Mouse (Mus musculus): ENCODE results near the gene Flrt1. TPM values are rescaled to one million over a fixed set of nuclear protein-coding genes. Genes with fewer than 3 reads are reported as not detected.

Flrt1 gene
- polyA plus RNA-seq (2015; fragmentation: Nextera tagmentation; extraction: Ambion mirVana): 0.75 and 0.82 TPM in 2 replicates

DNA sequence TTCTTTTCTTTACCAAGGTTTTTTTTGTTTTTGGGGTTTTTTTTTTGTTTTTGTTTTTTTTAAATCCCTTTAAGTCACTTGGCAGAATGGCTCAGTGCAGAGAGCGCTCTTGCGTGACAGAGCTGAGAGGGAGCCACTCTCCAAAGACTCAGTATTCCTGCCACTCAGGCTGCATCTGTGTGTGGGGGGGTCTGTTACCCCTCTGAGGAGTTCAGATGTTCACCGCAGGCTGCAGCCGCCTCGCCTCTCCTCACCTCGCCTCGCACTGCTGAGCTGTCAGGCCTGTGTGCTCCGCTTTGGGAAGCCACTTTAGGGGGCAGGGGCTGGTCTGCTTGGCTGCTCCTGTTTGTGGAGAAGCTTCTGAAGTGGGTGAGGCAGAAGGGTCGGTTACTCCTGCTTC, at the start of gene Flrt1:
Gene Flrt1, minus strand, starts transcription at position 186 of the 400 bp plus-strand sequence.
- Histone ChIP-seq H3K36me3 (ENCODE audit: control insufficient read depth, insufficient read depth) (no peaks in the 10 kb centered on the region), H3K4me2 (replicated peaks; ENCODE audit: low read depth) (no peak within 1 kb of the TSS), H3K27me3 (replicated peaks; ENCODE audit: control insufficient read depth, insufficient read depth, low read length) (no peaks in the 10 kb centered on the region), H3K4me1 (replicated peaks; ENCODE audit: control insufficient read depth, insufficient read depth, low read length) (0 out of 2 replicates have a peak, but pooled peaks cover under 1% of the 10 kb centered on the region), H3K27ac (ENCODE audit: low read depth, low read length) (no peak within 1 kb of the TSS), H3K9me3 (ENCODE audit: control insufficient read depth) (no peaks in the 10 kb centered on the region), H3K9ac (ENCODE audit: low read depth, low read length) (no peak within 1 kb of the TSS), H3K4me3 (ENCODE audit: low read depth, low read length) (no peak within 1 kb of the TSS)
- 87% methylated on average over 9 of the region's 9 CpGs for WGBS
- no peak for TF ChIP-seq CTCF (IDR thresholded peaks at IDR 0.05; ENCODE audit: low read depth)
- no peak for ATAC-seq

DNA sequence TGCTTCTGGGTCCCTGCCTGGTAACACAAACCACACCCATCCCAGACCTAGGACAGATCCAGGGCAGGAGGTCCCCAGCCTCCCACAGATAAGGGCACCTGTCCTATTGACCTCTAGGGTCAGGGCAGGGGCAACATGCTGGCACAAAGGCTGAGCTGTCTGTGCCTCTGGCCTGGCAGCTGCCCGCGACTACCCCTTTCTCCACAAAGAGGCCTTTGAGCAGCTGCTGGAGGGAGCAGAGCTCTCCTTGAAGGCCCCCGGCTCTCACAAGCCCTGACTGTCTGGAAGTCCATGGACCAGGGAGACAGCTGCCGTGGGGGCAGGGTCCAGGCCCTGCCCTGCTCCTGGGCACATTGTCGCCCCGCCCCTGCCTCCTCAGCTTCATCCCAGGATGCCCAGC, 49.7 kb upstream of the Flrt1 start:
- 70% methylated on average over 6 of the region's 6 CpGs for WGBS

DNA sequence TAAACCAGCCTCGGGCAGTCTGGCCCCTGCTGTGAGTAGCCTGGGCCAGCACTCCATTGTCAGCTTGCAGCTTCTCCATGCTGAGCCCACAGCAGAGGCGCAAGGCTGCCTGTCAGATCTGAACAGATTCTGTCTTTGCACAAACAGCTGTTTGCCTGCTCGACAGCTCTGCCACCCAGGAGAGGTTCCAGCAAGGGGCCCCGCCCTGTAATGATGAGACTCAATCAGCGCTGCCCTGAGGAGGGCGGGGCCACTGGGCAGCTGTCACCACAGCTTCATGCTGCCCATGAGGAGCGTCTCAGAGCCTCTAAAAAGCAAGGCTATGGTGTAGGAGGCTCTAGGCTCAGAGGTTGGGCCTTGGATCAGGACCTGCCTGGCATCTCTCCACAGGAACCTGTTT, 47.7 kb upstream of the Flrt1 start:
- H3K9ac ChIP-seq (ENCODE audit: low read depth, low read length): no peak overlapping the region
- H3K36me3 ChIP-seq (ENCODE audit: control insufficient read depth, insufficient read depth): no peaks in the 10 kb centered on the region
- H3K27me3 ChIP-seq (replicated peaks; ENCODE audit: control insufficient read depth, insufficient read depth, low read length): 0 out of 2 replicates have a peak, but pooled peaks cover 6% of the 10 kb centered on the region
- H3K4me3 ChIP-seq (ENCODE audit: low read depth, low read length): no peak overlapping the region
- no peak overlapping the region for H3K4me2 ChIP-seq (replicated peaks; ENCODE audit: low read depth)
- no peaks in the 10 kb centered on the region for H3K4me1 ChIP-seq (replicated peaks; ENCODE audit: control insufficient read depth, insufficient read depth, low read length)
- peak; percentile 50; the same call in 1 of the 2 replicates for ATAC-seq
- no peak overlapping the region for H3K27ac ChIP-seq (ENCODE audit: low read depth, low read length)
- TF ChIP-seq CTCF (IDR thresholded peaks at IDR 0.05; ENCODE audit: low read depth): no peak
- 26% methylated on average over 7 of the region's 7 CpGs for WGBS
- no peaks in the 10 kb centered on the region for H3K9me3 ChIP-seq (ENCODE audit: control insufficient read depth)

More for the DNA sequence above, 49.7 kb upstream of the Flrt1 start:
- Histone ChIP-seq H3K36me3 (ENCODE audit: control insufficient read depth, insufficient read depth) (no peaks in the 10 kb centered on the region), H3K27me3 (replicated peaks; ENCODE audit: control insufficient read depth, insufficient read depth, low read length) (0 out of 2 replicates have a peak, but pooled peaks cover 6% of the 10 kb centered on the region), H3K4me1 (replicated peaks; ENCODE audit: control insufficient read depth, insufficient read depth, low read length) (no peaks in the 10 kb centered on the region), H3K9me3 (ENCODE audit: control insufficient read depth) (no peaks in the 10 kb centered on the region), H3K4me2 (replicated peaks; ENCODE audit: low read depth) (no peak overlapping the region), H3K27ac (ENCODE audit: low read depth, low read length) (no peak overlapping the region), H3K4me3 (ENCODE audit: low read depth, low read length) (no peak overlapping the region), H3K9ac (ENCODE audit: low read depth, low read length) (no peak overlapping the region)
- no peak for TF ChIP-seq CTCF (IDR thresholded peaks at IDR 0.05; ENCODE audit: low read depth)
- peak; percentile 59 for ATAC-seq

DNA sequence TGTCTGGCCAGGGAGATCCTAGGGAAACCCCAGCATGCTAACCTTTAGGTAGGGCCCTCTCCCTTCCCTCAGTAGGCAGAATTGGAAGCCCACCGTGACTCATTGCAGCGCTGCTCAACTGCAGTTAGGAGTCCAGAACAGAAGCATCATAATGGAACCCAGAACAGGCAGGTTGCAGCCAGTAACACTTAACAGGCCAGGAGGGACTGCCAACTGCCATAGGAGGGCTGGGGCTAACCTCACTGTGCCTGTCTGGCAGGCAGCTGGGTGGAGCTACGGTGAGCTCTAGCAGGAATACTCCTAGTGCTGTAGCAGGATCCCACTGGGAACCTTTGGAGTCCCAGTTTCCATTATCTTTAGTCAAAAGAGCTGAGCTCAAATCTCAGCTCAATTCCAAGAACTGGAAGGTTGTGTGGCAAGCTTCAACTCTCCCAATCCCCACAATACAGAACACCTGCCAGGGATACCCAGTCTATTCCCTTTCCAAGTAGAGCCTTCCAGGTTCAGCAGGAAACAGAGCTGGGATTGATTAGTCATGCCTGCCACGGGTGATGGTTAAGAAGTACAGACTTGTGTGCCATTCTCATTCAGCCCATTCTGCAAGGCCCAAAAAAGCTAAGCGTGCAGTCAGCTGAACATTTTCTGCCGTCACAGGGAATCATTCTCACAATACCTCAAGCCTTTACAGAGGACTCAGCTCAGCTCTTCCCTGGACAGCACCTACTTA, 46.6 kb upstream of the Flrt1 start:
- H3K9me3 ChIP-seq (ENCODE audit: control insufficient read depth): no peaks in the 10 kb centered on the region
- ATAC-seq: no peak
- no peak overlapping the region for H3K4me3 ChIP-seq (ENCODE audit: low read depth, low read length)
- H3K4me2 ChIP-seq (replicated peaks; ENCODE audit: low read depth): no peak overlapping the region
- H3K27ac ChIP-seq (ENCODE audit: low read depth, low read length): no peak overlapping the region
- WGBS: 91% methylated on average over 6 of the region's 6 CpGs
- no peaks in the 10 kb centered on the region for H3K36me3 ChIP-seq (ENCODE audit: control insufficient read depth, insufficient read depth)
- no peak overlapping the region for H3K9ac ChIP-seq (ENCODE audit: low read depth, low read length)
- H3K27me3 ChIP-seq (replicated peaks; ENCODE audit: control insufficient read depth, insufficient read depth, low read length): 0 out of 2 replicates have a peak, but pooled peaks cover 6% of the 10 kb centered on the region
- no peak for TF ChIP-seq CTCF (IDR thresholded peaks at IDR 0.05; ENCODE audit: low read depth)
- H3K4me1 ChIP-seq (replicated peaks; ENCODE audit: control insufficient read depth, insufficient read depth, low read length): no peaks in the 10 kb centered on the region

DNA sequence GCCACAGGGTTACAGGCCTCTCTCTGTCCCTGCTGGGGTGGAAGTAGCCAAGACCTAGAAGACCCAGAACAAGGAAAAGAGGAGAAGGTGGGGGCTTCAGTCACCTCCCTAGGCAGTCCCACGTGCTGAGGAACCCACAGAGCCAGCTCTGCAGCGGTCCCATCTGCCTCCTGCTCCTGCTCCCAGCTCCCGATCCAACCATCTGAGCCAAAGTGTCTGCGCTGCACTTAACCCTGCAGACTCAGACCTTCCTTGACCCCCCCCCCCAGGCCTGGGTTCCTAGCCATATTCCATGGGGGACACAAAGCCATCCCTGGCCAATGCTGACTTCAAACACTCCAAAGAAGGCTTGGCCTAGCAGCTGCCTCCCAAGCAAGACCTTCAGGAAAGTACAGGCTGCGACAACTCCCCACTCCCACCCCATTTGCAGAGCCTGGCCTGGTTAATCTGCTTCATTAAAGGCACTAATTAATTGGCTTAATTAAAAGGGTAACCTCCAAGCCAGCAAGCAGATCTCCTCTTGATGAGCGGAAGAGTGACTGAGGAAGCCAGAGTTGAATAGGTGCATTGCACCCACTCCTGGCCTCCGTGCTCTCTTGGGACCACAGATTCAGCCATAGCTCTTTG, 45.9 kb upstream of the Flrt1 start:
- no peaks in the 10 kb centered on the region for H3K9me3 ChIP-seq (ENCODE audit: control insufficient read depth)
- WGBS: 87% methylated on average over 7 of the region's 7 CpGs
- TF ChIP-seq CTCF (IDR thresholded peaks at IDR 0.05; ENCODE audit: low read depth): no peak
- no peak overlapping the region for H3K27ac ChIP-seq (ENCODE audit: low read depth, low read length)
- no peak overlapping the region for H3K4me3 ChIP-seq (ENCODE audit: low read depth, low read length)
- ATAC-seq: no peak
- no peak overlapping the region for H3K4me2 ChIP-seq (replicated peaks; ENCODE audit: low read depth)
- 0 out of 2 replicates have a peak, but pooled peaks cover 2% of the 10 kb centered on the region for H3K27me3 ChIP-seq (replicated peaks; ENCODE audit: control insufficient read depth, insufficient read depth, low read length)
- no peak overlapping the region for H3K9ac ChIP-seq (ENCODE audit: low read depth, low read length)
- no peaks in the 10 kb centered on the region for H3K36me3 ChIP-seq (ENCODE audit: control insufficient read depth, insufficient read depth)
- no peaks in the 10 kb centered on the region for H3K4me1 ChIP-seq (replicated peaks; ENCODE audit: control insufficient read depth, insufficient read depth, low read length)

DNA sequence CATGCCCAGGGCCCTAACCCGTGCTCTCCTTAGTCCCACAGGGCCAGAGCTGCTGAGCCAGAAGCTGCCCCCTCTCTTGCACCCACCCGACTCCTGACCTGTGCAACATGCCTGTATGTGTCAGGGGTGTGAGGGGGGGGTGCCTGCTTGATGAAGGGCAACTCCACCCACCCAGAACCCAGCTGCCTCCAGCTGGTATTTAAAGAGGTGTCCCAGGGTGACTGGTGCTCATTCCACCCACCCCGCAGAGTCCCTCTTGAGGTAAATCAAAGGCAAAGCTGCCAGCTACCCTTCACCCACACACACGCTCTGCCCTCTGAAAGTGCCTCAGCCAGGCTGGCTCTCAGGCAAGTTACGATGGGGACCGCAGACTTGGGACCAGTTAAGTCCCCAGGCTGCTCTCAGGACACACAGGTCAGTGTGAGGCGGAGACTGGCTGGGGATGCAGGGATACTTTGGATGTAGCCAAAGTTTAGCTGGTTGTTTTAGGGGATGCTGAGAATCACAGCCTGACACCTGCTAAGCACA, 43.7 kb upstream of the Flrt1 start:
- H3K4me3 ChIP-seq (ENCODE audit: low read depth, low read length): no peak overlapping the region
- no peak overlapping the region for H3K27ac ChIP-seq (ENCODE audit: low read depth, low read length)
- TF ChIP-seq CTCF (IDR thresholded peaks at IDR 0.05; ENCODE audit: low read depth): no peak
- 0 out of 2 replicates have a peak, but pooled peaks cover 3% of the 10 kb centered on the region for H3K4me1 ChIP-seq (replicated peaks; ENCODE audit: control insufficient read depth, insufficient read depth, low read length)
- no peak for ATAC-seq
- H3K36me3 ChIP-seq (ENCODE audit: control insufficient read depth, insufficient read depth): no peaks in the 10 kb centered on the region
- H3K9ac ChIP-seq (ENCODE audit: low read depth, low read length): no peak overlapping the region
- 0 out of 2 replicates have a peak, but pooled peaks cover 3% of the 10 kb centered on the region for H3K27me3 ChIP-seq (replicated peaks; ENCODE audit: control insufficient read depth, insufficient read depth, low read length)
- WGBS: 85% methylated on average over 7 of the region's 7 CpGs
- no peaks in the 10 kb centered on the region for H3K9me3 ChIP-seq (ENCODE audit: control insufficient read depth)
- no peak overlapping the region for H3K4me2 ChIP-seq (replicated peaks; ENCODE audit: low read depth)
